9 mouse cellular contexts compared by ENCODE assay signal in genomic region chr7:63910912-63911311, GRCm38 (mm10). TPM values are rescaled to one million over a fixed set of nuclear protein-coding genes. Genes with fewer than 3 reads are reported as not detected.
DNase-seq lines count a peak whose midpoint lies in the region; ATAC-seq lines count a peak whose summit lies in the region.
"Had no signal": no experiment of that assay in that cellular context is flagged by ENCODE, and none has a peak within 500 bp of the region (broad histone marks: within the 10 kb centered on the region; RNA-seq: fewer than 3 reads in every experiment).

No protein-coding gene starts in this region.

- no peak overlapping the region for H3K9ac ChIP-seq in midbrain, embryonic 16.5 days (ENCODE audit: low read depth, low read length)
- no peak overlapping the region for H3K9ac ChIP-seq in embryonic facial prominence, embryonic 15.5 days
- H3K9ac ChIP-seq: midbrain, embryonic 12.5 days had no signal

- whole genome bisulfite sequencing in midbrain, embryonic 10.5 days = 40% methylated on average over 4 of the region's 4 CpGs
- 42% methylated on average over 4 of the region's 4 CpGs for WGBS in midbrain, embryonic 16.5 days
- WGBS in embryonic facial prominence, embryonic 15.5 days = 39% methylated on average over 4 of the region's 4 CpGs

- ATAC-seq in midbrain, embryonic 16.5 days = no peak
- no peak for ATAC-seq in embryonic facial prominence, embryonic 15.5 days (ENCODE audit: insufficient number of reproducible peaks, low FRiP score, low TSS enrichment, low read depth)
- ATAC-seq in megakaryocyte-erythroid progenitor cell, adult 5-6 weeks (replicated peaks; ENCODE audit: low FRiP score, low TSS enrichment, poor library complexity, severe bottlenecking) = 0 out of 2 replicates have a peak, but pooled peaks have one; percentile 17

- no peaks in the 10 kb centered on the region for H3K9me3 ChIP-seq in midbrain, embryonic 10.5 days (replicated peaks)
- no peaks in the 10 kb centered on the region for H3K9me3 ChIP-seq in midbrain, embryonic 16.5 days (replicated peaks; ENCODE audit: control insufficient read depth, low read length, poor library complexity, severe bottlenecking)
- no peaks in the 10 kb centered on the region for H3K9me3 ChIP-seq in embryonic facial prominence, embryonic 15.5 days (replicated peaks)
- H3K9me3 ChIP-seq: midbrain, embryonic 12.5 days had no signal

- H3K4me3 ChIP-seq in midbrain, embryonic 10.5 days = no peak overlapping the region
- no peak overlapping the region for H3K4me3 ChIP-seq in midbrain, embryonic 16.5 days (ENCODE audit: low read depth, low read length)
- H3K4me3 ChIP-seq in embryonic facial prominence, embryonic 15.5 days (replicated peaks) = no peak overlapping the region
- H3K4me3 ChIP-seq: midbrain, embryonic 12.5 days had no signal

- no peaks in the 10 kb centered on the region for H3K27me3 ChIP-seq in midbrain, embryonic 10.5 days (ENCODE audit: low read depth, poor library complexity, severe bottlenecking)
- no peaks in the 10 kb centered on the region for H3K27me3 ChIP-seq in midbrain, embryonic 16.5 days (ENCODE audit: control insufficient read depth, insufficient read depth, low read depth, low read length)
- no peaks in the 10 kb centered on the region for H3K27me3 ChIP-seq in embryonic facial prominence, embryonic 15.5 days
- H3K27me3 ChIP-seq: midbrain, embryonic 12.5 days had no signal

- no peaks in the 10 kb centered on the region for H3K36me3 ChIP-seq in midbrain, embryonic 10.5 days
- no peaks in the 10 kb centered on the region for H3K36me3 ChIP-seq in midbrain, embryonic 16.5 days (ENCODE audit: control insufficient read depth, insufficient read depth, low read length)
- no peaks in the 10 kb centered on the region for H3K36me3 ChIP-seq in embryonic facial prominence, embryonic 15.5 days
- H3K36me3 ChIP-seq: midbrain, embryonic 12.5 days had no signal

- no peak for DNase-seq in midbrain, embryonic 10.5 days (ENCODE audit: low spot score)
- peak; percentile 53 for DNase-seq in kidney, postnatal 10 days
- DNase-seq in ovary, postnatal 10 days (ENCODE audit: low spot score) = no peak
- no peak for DNase-seq in Muller cell, postnatal 12 days (ENCODE audit: inconsistent ontology term)
- no peak for DNase-seq in cerebellum, postnatal 14 days

- H3K4me2 ChIP-seq in midbrain, embryonic 16.5 days (ENCODE audit: low read length) = no peak overlapping the region
- no peak overlapping the region for H3K4me2 ChIP-seq in embryonic facial prominence, embryonic 15.5 days (replicated peaks)
- H3K4me2 ChIP-seq: midbrain, embryonic 12.5 days had no signal

- 0 out of 2 replicates have a peak overlapping the region, but pooled peaks have one; percentile 71 for H3K27ac ChIP-seq in midbrain, embryonic 10.5 days (replicated peaks)
- no peak overlapping the region for H3K27ac ChIP-seq in midbrain, embryonic 16.5 days (ENCODE audit: low read length)
- peak overlapping the region; percentile 72 for H3K27ac ChIP-seq in embryonic facial prominence, embryonic 15.5 days (replicated peaks)
- H3K27ac ChIP-seq: midbrain, embryonic 12.5 days had no signal

- peaks cover 70% of the 10 kb centered on the region for H3K4me1 ChIP-seq in midbrain, embryonic 10.5 days
- peaks cover 36% of the 10 kb centered on the region for H3K4me1 ChIP-seq in midbrain, embryonic 16.5 days (ENCODE audit: control insufficient read depth, insufficient read depth, low read length)
- peaks cover 60% of the 10 kb centered on the region for H3K4me1 ChIP-seq in embryonic facial prominence, embryonic 15.5 days

RNA-seq across cellular contexts. Expression of gene E030018B13Rik, which starts 5.7 kb away (rescaled TPM):
- polyA plus RNA-seq in midbrain, embryonic 10.5 days (2016; fragmentation: Nextera tagmentation; extraction: Ambion mirVana) = not detected in 2 replicates
- 0.21 TPM in 1 of 2 replicates, not detected in the other for polyA plus RNA-seq in midbrain, embryonic 16.5 days (2015; fragmentation: Nextera tagmentation; extraction: Ambion mirVana)
- 0.16 and 0.22 TPM in 2 replicates for polyA plus RNA-seq in embryonic facial prominence, embryonic 15.5 days (2015; fragmentation: Nextera tagmentation; extraction: Ambion mirVana)
- not detected in 2 replicates for total RNA-seq in megakaryocyte-erythroid progenitor cell, adult 5-6 weeks (2014; fragmentation: Nextera tagmentation)
- 0.15 TPM in 1 of 2 replicates, not detected in the other for total RNA-seq in megakaryocyte-erythroid progenitor cell, adult 5-6 weeks (2017)
- polyA plus RNA-seq: midbrain, embryonic 12.5 days had no signal

RNA-seq across cellular contexts. Expression of gene Klf13, which starts 27.8 kb away (rescaled TPM):
- 29.6 and 34.1 TPM in 2 replicates for polyA plus RNA-seq in midbrain, embryonic 10.5 days (2016; fragmentation: Nextera tagmentation; extraction: Ambion mirVana)
- polyA plus RNA-seq in midbrain, embryonic 16.5 days (2015; fragmentation: Nextera tagmentation; extraction: Ambion mirVana) = 19.9 and 21.6 TPM in 2 replicates
- 39.2 and 39.9 TPM in 2 replicates for polyA plus RNA-seq in embryonic facial prominence, embryonic 15.5 days (2015; fragmentation: Nextera tagmentation; extraction: Ambion mirVana)
- total RNA-seq in megakaryocyte-erythroid progenitor cell, adult 5-6 weeks (2014; fragmentation: Nextera tagmentation) = 36.6 and 56.3 TPM in 2 replicates
- total RNA-seq in megakaryocyte-erythroid progenitor cell, adult 5-6 weeks (2017) = 14.7 and 17.3 TPM in 2 replicates
